Mouse (Mus musculus) CD4-positive, CD25-positive, alpha-beta regulatory T cell, adult 4 months (primary cell): Measurements from ENCODE around the gene Pgam5. TPM values are rescaled to one million over a fixed set of nuclear protein-coding genes. Genes with fewer than 3 reads are reported as not detected.

ENCODE experiments used
- ATAC-seq: one replicate; pipeline ENCODE4 v1.8.0; 2017
- polyA plus RNA-seq, 2 experiments: library from polyadenylated mRNA; unstranded; fragments of 100-300 nt; shearing (Covaris generic); gene quantifications; one replicate each; pipeline ENCODE4 v1.2.1; 2017

Pgam5 gene
- polyA plus RNA-seq, 2 experiments from 2014 or later, result 29.2 to 31.7 TPM

- no peak for ATAC-seq
Observed at GRCm38 (mm10) chr5:110227336-110227883, 42.3 kb downstream of the Pgam5 start.

- ATAC-seq, result no peak
Observed at GRCm38 (mm10) chr5:110225056-110225455, 44.7 kb downstream of the Pgam5 start.

- ATAC-seq, result no peak
Observed at GRCm38 (mm10) chr5:110222757-110223156, 47.0 kb downstream of the Pgam5 start.

- no peak for ATAC-seq
Observed at GRCm38 (mm10) chr5:110220331-110220730, 49.4 kb downstream of the Pgam5 start.

- ATAC-seq, result no peak
Observed at GRCm38 (mm10) chr5:110216780-110217179, 52.9 kb downstream of the Pgam5 start.

GRCm38 (mm10) chr5:110211312-110211711 lies 58.4 kb downstream of the Pgam5 start:
- ATAC-seq, result no peak

Other genes starting within 250 kb of the Pgam5 start
- 10 to 100 TPM in 1 of 2 experiments, 1 to 10 TPM in 1; 7.3 to 14.2 TPM for gene Gm17655, start 197.4 kb downstream of the Pgam5 start, polyA plus RNA-seq
- gene Gm35315, start 175.5 kb downstream of the Pgam5 start, polyA plus RNA-seq, result 1 to 10 TPM; 2.0 to 3.1 TPM
- gene Plcxd1, start 169.9 kb downstream of the Pgam5 start, polyA plus RNA-seq, result 1 to 10 TPM in 1 of 2 experiments, under 1 TPM in 1; 0.89 to 2.3 TPM
- gene Gtpbp6, start 161.7 kb downstream of the Pgam5 start, polyA plus RNA-seq, result 10 to 100 TPM; 10.9 to 18.3 TPM
- gene Zfp605, start 159.8 kb downstream of the Pgam5 start, polyA plus RNA-seq, result 1 to 10 TPM; 4.0 to 4.5 TPM
- gene Chfr, start 134.1 kb downstream of the Pgam5 start, polyA plus RNA-seq, result 10 to 100 TPM; 51.4 to 68.2 TPM
- gene Golga3, start 93.2 kb downstream of the Pgam5 start, polyA plus RNA-seq, result 10 to 100 TPM; 19.7 to 37.2 TPM
- 10 to 100 TPM; 11.4 to 16.4 TPM for gene Ankle2, start 38.9 kb downstream of the Pgam5 start, polyA plus RNA-seq
- 1 to 10 TPM; 1.1 to 2.7 TPM for gene Pxmp2, start 16.3 kb upstream of the Pgam5 start, polyA plus RNA-seq
- gene Pole, start 16.4 kb upstream of the Pgam5 start, polyA plus RNA-seq, result 1 to 10 TPM; 4.8 to 6.5 TPM
- not detected for gene P2rx2, start 73.3 kb upstream of the Pgam5 start, polyA plus RNA-seq
- not detected for gene Lrcol1, start 74.8 kb upstream of the Pgam5 start, polyA plus RNA-seq
- 1 to 10 TPM; 4.2 to 7.2 TPM for gene Fbrsl1, start 178.6 kb upstream of the Pgam5 start, polyA plus RNA-seq